Mouse (Mus musculus) left cerebral cortex, postnatal 14 days (tissue): ENCODE measurements around the gene Olfr1157. TPM values are rescaled to one million over a fixed set of nuclear protein-coding genes. Genes with fewer than 3 reads are reported as not detected.

Source experiments
- DNase-seq, 2 experiments: peaks; one replicate each; pipeline ENCODE4 v3.0.0; 2021 to 2022; ENCODE audit warnings: low spot score in 2 of 2, mixed read lengths in 1 of 2
- intact Hi-C: fragments of 180-260 bp; cut with DNase I; formaldehyde crosslinking; loops from one replicate; pipeline ENCODE4 v1.15.1; 2025
- long read RNA-seq, 2 experiments: library from polyadenylated mRNA; stranded (forward); transcript quantifications; one replicate each; pipeline ENCODE4 v2.0.0; 2021
- total RNA-seq, 2 experiments: library from RNA; stranded (reverse); gene quantifications; 2 replicates each; pipeline ENCODE4 v1.2.3; 2021

The Olfr1157 gene
- not detected for total RNA-seq
- long read RNA-seq, experiment 1, result 0 reads
- long read RNA-seq, experiment 2, result 0 reads

GRCm38 (mm10) chr2:87968199-87968598 is at the start of gene Olfr1157:
Gene Olfr1157, minus strand, starts transcription at chr2:87968299.
- no peak for DNase-seq
- intact Hi-C loops, result no loop called here

DNA sequence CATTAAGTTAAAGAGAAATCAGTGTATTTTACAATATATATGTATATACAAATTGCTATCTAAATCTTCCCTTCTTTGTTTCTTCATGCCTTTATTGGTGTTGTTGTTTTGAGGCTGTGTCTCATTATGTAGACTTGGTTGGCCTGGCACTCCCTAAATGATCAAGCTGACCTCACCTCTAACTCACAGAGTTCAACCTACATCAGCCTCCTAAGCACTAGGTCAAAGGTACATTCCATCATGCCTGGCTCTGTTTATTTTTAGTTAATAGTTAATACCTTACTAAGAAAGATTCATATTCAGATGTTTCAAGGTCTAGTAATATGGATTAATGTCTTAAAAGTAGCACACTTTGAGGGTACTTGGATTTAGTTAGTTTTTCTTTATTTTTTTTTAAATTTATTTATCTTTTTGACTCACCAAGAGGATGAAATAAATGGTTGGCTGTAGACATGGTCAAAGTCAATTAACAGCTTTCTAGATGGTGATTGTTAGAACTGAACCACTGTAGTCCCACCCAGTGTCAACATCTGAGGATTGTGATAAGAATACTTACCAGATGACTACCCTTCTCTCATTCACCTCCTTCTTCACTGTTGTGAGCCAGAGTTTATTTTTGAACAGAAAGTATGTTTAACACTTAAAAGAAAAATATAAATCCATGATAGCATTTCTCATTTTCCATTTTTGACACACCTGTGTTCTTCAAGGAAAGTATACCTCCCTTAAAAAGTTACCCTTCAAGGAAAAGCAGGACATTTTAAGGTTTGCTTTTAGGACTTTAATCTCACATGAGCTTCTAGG is 39.6 kb upstream of the Olfr1157 start, which contains the start of gene Olfr1160:
Gene Olfr1160, minus strand, starts transcription at position 754 of the 804 bp plus-strand sequence.
- intact Hi-C loops, result no loop called here
- DNase-seq, result no peak

- intact Hi-C loops, result no loop called here
- DNase-seq, result no peak
Measured at GRCm38 (mm10) chr2:87989813-87990212, 21.7 kb upstream of the Olfr1157 start, which contains the start of gene Olfr1158. Gene Olfr1158, plus strand, starts transcription at chr2:87990113.

DNA sequence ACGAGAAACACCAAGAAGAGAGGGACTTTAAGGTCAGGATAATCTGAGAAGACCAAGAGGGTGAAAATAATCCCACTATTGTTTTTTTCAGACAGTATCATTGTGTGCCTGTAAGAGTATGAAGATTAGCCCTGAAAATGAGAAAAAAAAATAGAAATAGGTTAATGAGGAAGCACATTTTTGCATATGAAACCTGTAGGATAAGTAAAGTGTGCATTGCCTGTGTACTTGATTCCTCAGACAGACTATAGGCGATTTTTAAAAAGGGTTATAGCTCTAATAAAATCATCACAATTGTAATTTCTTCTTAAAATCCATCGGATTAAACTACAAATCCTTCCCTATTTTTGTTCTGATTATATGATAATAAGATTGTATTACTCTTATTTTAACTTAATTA is 6.5 kb upstream of the Olfr1157 start, which contains the start of gene Olfr74:
Gene Olfr74, minus strand, starts transcription at position 101 of the 400 bp plus-strand sequence.
- DNase-seq, result no peak
- intact Hi-C loops, result no loop called here

DNA sequence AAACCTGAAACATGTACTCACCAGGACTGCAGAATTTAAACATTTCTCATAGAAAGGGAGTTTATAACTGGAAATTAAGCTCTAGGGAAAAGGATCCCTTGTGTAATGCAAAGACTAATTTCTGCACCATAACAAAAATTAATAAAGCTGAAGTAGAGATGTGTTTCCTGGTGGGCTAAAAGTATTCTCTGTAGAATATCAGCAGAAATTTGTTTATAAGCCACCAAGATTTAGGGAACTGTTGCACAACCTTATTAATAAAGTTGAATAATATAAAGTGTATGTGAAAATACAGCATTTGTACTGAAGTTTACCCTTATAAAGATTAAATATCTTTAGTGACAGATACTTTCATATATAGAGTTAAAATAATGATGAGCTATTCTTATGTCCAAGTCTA is 15.1 kb downstream of the Olfr1157 start, which contains the start of gene Olfr1156:
Gene Olfr1156, minus strand, starts transcription at position 101 of the 400 bp plus-strand sequence.
- intact Hi-C loops, result no loop called here
- no peak for DNase-seq

- intact Hi-C loops, result no loop called here
- no peak for DNase-seq
Measured at GRCm38 (mm10) chr2:87945037-87945436, 23.1 kb downstream of the Olfr1157 start, which contains the start of gene Olfr1155. Gene Olfr1155, minus strand, starts transcription at chr2:87945137.

Other genes starting within 250 kb of the Olfr1157 start
- not detected for gene Olfr1138, start 228.3 kb downstream of the Olfr1157 start, total RNA-seq
- gene Olfr1140, start 224.5 kb downstream of the Olfr1157 start, total RNA-seq, result not detected
- not detected for gene Olfr1141, start 214.3 kb downstream of the Olfr1157 start, total RNA-seq
- not detected for gene Olfr152, start 188.8 kb downstream of the Olfr1157 start, total RNA-seq
- gene Olfr1143, start 167.7 kb downstream of the Olfr1157 start, total RNA-seq, result not detected
- not detected for gene Olfr1145, start 158.5 kb downstream of the Olfr1157 start, total RNA-seq
- not detected for gene Olfr1148, start 137.8 kb downstream of the Olfr1157 start, total RNA-seq
- gene Olfr1150-ps1, start 124.3 kb downstream of the Olfr1157 start, total RNA-seq, result not detected
- not detected for gene Olfr1151, start 112.4 kb downstream of the Olfr1157 start, total RNA-seq
- gene Olfr1152, start 101.8 kb downstream of the Olfr1157 start, total RNA-seq, result not detected
- gene Olfr1153, start 73.3 kb downstream of the Olfr1157 start, total RNA-seq, result not detected
- gene Olfr1154, start 63.1 kb downstream of the Olfr1157 start, total RNA-seq, result not detected
- not detected for gene Olfr1155, start 23.2 kb downstream of the Olfr1157 start, total RNA-seq
- gene Olfr1156, start 15.2 kb downstream of the Olfr1157 start, total RNA-seq, result not detected
- gene Olfr74, start 6.4 kb upstream of the Olfr1157 start, total RNA-seq, result not detected
- not detected for gene Olfr1158, start 21.8 kb upstream of the Olfr1157 start, total RNA-seq
- gene Olfr1160, start 40.0 kb upstream of the Olfr1157 start, total RNA-seq, result not detected
- not detected for gene Olfr1161, start 54.5 kb upstream of the Olfr1157 start, total RNA-seq
- not detected for gene Olfr73, start 69.4 kb upstream of the Olfr1157 start, total RNA-seq
- not detected for gene Olfr1162, start 82.8 kb upstream of the Olfr1157 start, total RNA-seq
- not detected for gene Olfr1163, start 103.5 kb upstream of the Olfr1157 start, total RNA-seq
- not detected for gene Olfr1164, start 125.7 kb upstream of the Olfr1157 start, total RNA-seq
- gene Olfr1166, start 160.0 kb upstream of the Olfr1157 start, total RNA-seq, result not detected
- gene Olfr1167, start 186.9 kb upstream of the Olfr1157 start, total RNA-seq, result not detected
- gene Olfr1168, start 213.6 kb upstream of the Olfr1157 start, total RNA-seq, result not detected